Mouse (Mus musculus): ENCODE results near the gene Agrn.
"Not testable (repeated sequence)": the region's sequence is repeated elsewhere in the genome, so short reads cannot be mapped to it uniquely, and the experiment has no call there.

Gene Agrn

DNA sequence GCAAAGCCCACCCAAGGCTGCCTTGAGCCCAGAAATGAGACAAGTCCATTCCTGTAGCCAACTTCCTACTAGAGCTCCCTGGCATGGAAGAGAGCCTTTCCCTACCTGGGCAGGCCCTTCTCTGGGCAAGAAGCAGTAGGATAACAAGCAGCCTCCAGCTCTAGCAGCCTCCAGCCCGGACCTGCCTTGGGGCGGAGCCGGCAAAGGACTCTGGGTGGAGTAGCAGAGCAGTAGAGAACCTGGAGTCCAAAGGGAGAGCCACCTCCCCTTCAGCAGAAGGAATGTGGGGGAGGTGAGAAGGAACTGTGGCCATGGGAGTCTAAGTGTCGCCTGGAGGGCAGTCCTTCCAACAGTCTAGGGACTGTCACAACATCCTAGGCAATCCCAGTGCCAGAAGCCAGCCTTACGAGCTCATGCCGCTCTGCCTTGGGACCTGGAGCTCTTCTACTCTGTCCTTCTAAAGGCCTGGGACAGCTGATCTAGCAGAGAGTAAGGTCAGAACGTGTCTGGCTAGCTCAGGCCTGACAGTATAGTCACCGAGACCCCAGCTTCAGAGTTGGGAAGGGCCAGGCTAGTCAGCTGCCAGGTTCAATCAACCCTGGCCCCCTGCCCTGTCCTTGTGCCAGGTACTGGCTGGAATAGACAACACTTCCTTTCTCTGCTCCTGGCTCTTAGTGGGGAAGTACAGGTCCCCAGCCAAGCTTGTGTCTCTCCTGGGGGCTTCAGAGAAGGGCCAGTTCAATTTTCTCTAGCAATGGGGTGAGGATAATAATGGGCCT is 4.7 kb downstream of the Agrn start:
- H3K27me3 ChIP-seq (ENCODE audit: control insufficient read depth, insufficient read depth, low read length, poor library complexity, severe bottlenecking): no peaks in the 10 kb centered on the region; the same call in none of the 2 replicates
- no peaks in the 10 kb centered on the region for H3K36me3 ChIP-seq (ENCODE audit: control insufficient read depth, insufficient read depth, low read length, poor library complexity, severe bottlenecking)
- no peak for DNase-seq (ENCODE audit: low read depth, low spot score)

DNA sequence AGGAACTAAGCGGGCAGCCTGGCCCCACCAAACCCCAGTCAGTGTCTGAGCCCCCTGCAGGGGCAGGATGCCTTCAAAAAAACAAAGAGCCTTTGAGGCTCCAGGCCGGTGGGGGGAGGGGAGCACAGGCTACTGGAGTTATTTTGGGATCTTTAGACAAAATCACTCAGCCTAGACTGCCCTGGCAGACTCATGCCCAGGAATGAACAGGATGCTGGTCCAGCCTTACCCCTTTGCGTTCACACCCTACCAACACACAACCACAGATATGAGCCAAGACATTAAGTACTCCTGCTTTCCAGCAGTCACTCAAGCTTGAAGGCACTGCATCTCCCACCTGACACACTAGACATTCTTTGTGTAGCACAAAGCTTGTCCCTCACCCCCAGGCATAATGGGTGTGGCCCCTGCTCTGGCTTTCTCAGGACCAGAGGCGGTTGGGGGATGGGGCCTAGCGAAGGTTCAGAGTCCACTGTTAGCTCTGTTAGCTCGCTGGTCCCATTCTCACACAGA is 8.4 kb downstream of the Agrn start:
- DNase-seq (ENCODE audit: low read depth, low spot score): no peak

DNA sequence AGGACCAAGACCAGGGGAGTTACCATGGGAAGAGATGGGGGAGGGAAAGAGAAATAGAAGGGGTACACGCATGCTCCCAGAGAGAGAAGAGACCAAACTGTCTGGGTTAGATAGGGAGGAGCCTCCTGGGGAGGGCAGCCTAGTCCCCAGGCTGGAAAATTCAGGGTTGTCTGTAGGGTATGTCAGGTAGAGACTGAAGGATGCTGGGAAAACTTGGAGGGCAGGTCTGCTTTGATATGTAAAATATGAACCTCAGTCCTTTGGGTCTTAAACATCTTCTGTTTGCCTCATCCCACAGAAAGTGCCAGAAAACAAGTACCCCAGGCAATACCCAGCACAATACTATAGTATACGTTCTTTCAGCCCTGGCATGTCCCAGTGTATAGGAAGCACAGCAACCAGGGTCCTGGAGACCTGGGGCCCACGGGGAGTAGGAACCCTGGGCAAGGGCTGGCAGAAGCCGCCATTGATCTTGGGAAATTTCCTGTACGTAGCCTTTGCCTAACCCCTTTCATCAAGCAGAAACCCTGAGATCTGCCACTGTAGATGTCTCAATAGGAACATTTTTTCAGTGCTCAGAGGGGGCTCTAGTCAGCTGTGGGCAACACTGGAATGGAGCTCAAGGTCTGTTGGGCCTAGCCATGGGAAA is 9.0 kb downstream of the Agrn start:
- Histone ChIP-seq H3K27me3 (ENCODE audit: control insufficient read depth, insufficient read depth, low read length, poor library complexity, severe bottlenecking) (no peaks in the 10 kb centered on the region; the same call in 1 of the 2 replicates), H3K36me3 (ENCODE audit: control insufficient read depth, insufficient read depth, low read length, poor library complexity, severe bottlenecking) (no peaks in the 10 kb centered on the region)
- DNase-seq (ENCODE audit: low read depth, low spot score): no peak

More for the DNA sequence above, 8.4 kb downstream of the Agrn start:
- Histone ChIP-seq H3K36me3 (ENCODE audit: control insufficient read depth, insufficient read depth, low read length, poor library complexity, severe bottlenecking) (no peaks in the 10 kb centered on the region), H3K27me3 (ENCODE audit: control insufficient read depth, insufficient read depth, low read length, poor library complexity, severe bottlenecking) (no peaks in the 10 kb centered on the region; the same call in 1 of the 2 replicates)

DNA sequence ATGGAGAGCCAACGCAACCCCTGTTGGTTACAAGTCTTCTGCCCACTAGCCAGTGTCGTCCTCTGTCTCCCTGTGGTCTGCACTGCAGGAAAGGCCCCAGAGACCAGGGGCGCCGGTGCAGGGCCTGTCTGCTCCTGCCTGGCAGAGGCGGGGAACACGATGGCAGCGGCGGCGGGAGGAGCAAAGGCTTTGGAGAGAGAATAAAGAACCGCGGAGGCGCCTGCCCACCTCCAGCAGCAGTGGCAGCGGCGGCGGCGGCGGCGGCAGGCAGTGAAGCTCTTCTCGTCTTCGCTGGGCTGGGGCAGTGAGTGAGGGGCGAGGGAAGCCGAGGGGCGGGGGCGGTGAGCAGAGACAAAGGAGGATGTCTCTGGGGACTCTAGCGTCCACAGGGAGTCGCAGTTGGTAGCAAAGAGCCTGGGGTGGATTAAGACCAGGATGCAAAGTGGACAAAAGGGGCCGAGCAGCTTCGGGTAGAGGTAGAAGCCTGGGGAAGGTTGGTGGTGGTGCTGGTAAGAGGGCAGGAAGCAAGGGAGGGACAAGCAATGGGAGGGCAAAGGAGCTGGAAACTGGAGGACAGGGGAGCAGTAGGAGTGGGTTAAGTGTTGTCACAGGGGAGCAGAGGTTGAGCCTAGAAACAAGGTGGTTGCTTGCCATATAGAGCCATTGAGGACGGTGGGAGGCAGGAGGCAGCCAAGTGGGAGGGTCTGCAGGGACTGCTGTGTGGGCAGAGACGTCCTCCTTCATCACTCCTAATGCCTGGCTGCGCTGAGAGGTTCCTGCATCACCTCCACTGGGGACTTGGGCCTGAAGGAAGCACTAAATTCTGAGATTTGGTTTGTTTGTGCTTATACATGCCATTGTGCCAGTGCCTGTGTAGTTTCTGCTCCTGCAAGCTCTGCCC is 11.1 kb downstream of the Agrn start:
- Histone ChIP-seq H3K36me3 (ENCODE audit: control insufficient read depth, insufficient read depth, low read length, poor library complexity, severe bottlenecking) (no peaks in the 10 kb centered on the region), H3K27me3 (ENCODE audit: control insufficient read depth, insufficient read depth, low read length, poor library complexity, severe bottlenecking) (no peaks in the 10 kb centered on the region; the same call in 1 of the 2 replicates)
- DNase-seq (ENCODE audit: low read depth, low spot score): no peak

DNA sequence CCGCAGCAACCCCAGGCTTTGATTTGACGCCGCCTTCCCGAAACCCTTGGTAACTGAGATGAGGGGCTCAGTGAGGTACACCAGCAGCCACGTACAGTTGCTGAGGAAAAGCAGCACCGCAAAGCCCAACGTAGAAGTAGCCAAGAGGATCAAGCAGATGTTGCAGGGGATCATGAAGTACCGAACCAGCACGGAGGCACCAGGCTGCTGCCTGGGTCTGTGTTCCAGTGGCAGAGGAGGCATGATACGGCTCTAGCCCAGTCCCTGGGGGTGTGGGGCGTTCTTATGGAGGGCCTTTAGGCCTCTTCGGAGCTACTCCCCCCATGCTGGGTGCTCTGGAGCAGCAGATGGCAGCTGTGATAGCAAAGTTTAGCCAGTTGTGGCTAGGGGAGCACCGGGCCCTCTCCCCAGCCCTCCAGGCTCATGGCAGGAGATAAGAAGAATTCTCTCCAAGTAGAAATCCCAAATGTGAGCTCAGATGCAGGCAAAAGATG is 11.8 kb downstream of the Agrn start:
- Histone ChIP-seq H3K27me3 (ENCODE audit: control insufficient read depth, insufficient read depth, low read length, poor library complexity, severe bottlenecking) (no peaks in the 10 kb centered on the region; the same call in 1 of the 2 replicates), H3K36me3 (ENCODE audit: control insufficient read depth, insufficient read depth, low read length, poor library complexity, severe bottlenecking) (no peaks in the 10 kb centered on the region)
- no peak for DNase-seq (ENCODE audit: low read depth, low spot score)

DNA sequence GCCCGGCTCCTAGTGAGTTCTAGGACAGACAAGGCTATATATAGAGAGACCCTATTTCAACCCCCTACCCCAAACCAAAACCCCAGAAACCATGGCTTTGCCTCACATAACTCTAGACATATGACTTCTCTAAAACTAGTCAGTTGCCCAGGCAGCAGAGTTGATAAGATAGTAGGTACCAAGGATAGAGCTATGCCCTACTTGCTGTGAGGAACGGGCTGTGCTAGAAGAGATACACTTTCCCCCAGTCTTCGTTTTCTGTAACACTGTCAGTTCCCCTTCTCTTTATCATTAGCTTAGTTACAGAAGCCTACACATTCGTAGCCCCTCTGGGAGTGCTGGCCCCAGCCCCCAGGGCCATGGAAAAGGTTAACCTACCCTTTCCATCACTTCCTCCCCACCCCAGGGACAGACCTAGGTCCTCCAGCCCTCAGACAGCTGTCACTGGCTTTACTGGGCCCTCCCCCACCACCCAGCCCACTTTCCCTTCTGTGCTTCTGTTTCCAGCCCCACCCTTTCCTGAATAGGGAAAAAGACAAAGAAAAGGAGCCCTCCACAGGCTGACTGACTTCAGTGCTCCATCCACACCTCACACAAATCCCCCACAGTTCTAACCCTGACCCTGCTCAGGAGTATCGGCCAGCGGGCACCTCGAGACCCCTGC is 12.9 kb downstream of the Agrn start:
- Histone ChIP-seq H3K27me3 (ENCODE audit: control insufficient read depth, insufficient read depth, low read length, poor library complexity, severe bottlenecking) (no peaks in the 10 kb centered on the region; the same call in 1 of the 2 replicates), H3K36me3 (ENCODE audit: control insufficient read depth, insufficient read depth, low read length, poor library complexity, severe bottlenecking) (no peaks in the 10 kb centered on the region)
- DNase-seq (ENCODE audit: low read depth, low spot score): no peak

DNA sequence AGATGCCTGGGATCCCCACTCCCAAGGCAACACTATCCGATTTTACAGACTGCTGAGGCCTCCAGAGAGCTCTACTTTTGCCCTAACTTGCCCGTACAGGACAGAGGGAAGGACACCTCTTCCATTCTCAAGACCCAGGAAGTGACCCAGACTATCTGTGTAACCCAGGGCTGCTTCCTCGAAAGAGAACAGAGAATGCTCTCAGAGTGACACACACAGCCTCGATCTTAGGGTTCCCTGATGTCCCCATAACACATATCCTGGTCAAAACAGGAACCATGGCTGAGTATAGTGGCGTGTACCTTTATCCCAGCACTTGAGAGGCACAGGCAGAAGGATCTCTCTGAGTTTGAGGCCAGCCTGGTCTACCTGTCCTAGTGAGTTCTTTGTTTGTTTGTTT is 13.5 kb downstream of the Agrn start:
- no peaks in the 10 kb centered on the region for H3K36me3 ChIP-seq (ENCODE audit: control insufficient read depth, insufficient read depth, low read length, poor library complexity, severe bottlenecking)
- no peak for DNase-seq (ENCODE audit: low read depth, low spot score)
- H3K27me3 ChIP-seq (ENCODE audit: control insufficient read depth, insufficient read depth, low read length, poor library complexity, severe bottlenecking): no peaks in the 10 kb centered on the region; the same call in 1 of the 2 replicates

DNA sequence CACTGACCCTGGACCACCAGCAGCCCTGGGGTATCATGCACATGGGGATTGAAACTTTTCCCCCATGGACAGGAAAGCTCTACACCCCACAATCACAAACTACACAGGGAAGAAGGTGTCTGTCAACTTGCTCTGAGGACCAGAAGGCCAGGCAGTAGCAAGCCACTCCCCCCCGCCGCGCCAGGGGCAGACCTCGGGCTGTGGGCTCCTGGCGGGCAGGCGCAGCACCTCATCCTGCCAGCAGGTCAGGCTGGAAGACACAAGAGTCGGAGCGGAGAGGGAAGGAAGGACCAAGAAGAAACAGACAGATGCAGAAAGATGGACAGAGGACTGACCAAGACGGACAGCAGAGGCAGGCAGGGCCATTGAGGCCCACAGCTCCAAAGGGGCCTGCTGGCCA is 19.7 kb downstream of the Agrn start:
- Histone ChIP-seq H3K27me3 (ENCODE audit: control insufficient read depth, insufficient read depth, low read length, poor library complexity, severe bottlenecking) (no peaks in the 10 kb centered on the region), H3K36me3 (ENCODE audit: control insufficient read depth, insufficient read depth, low read length, poor library complexity, severe bottlenecking) (no peaks in the 10 kb centered on the region)
- no peak for DNase-seq (ENCODE audit: low read depth, low spot score)

DNA sequence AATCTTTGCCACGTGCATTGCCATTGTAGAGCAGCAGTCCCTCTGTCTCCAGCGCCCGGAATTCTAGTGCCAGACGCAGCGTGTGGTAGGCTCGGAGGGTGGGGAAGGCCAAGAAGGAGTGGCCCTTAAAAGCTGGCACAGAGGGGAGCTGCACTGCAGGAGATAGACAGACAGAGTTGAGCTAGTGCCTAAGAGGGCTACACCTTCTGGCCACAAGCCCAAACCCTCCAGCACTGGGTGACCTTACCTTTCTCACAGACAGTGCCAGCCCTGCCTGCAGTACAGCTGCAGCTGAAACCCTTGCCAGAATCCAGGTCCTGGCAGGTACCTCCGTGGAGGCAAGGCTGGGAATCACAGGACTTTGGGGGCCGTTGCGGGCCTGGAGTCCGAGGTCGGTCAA is 25.5 kb downstream of the Agrn start:
- Histone ChIP-seq H3K27me3 (ENCODE audit: control insufficient read depth, insufficient read depth, low read length, poor library complexity, severe bottlenecking) (no peaks in the 10 kb centered on the region), H3K36me3 (ENCODE audit: control insufficient read depth, insufficient read depth, low read length, poor library complexity, severe bottlenecking) (no peaks in the 10 kb centered on the region)
- no peak for DNase-seq (ENCODE audit: low read depth, low spot score)

DNA sequence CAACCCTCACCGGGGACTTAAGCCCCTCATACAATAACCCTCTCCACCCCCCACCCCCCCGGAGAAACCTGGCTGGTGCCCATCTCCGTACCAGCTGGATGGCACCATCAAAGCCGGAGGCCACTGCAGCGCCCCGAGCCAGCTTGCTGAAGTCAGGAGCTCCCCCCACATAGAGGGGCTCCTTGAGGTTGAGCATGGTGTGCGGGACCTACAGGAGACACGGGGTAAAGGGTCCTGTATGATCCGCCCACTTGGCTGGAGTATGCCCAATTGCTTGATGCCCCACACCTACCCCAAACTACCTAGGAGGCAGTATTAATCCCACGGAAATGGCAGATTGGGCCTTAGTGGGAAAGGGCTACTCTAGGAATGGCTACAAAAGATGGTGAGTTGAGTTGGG is 28.2 kb downstream of the Agrn start:
- Histone ChIP-seq H3K36me3 (ENCODE audit: control insufficient read depth, insufficient read depth, low read length, poor library complexity, severe bottlenecking) (no peaks in the 10 kb centered on the region), H3K27me3 (ENCODE audit: control insufficient read depth, insufficient read depth, low read length, poor library complexity, severe bottlenecking) (no peaks in the 10 kb centered on the region)
- DNase-seq (ENCODE audit: low read depth, low spot score): no peak

DNA sequence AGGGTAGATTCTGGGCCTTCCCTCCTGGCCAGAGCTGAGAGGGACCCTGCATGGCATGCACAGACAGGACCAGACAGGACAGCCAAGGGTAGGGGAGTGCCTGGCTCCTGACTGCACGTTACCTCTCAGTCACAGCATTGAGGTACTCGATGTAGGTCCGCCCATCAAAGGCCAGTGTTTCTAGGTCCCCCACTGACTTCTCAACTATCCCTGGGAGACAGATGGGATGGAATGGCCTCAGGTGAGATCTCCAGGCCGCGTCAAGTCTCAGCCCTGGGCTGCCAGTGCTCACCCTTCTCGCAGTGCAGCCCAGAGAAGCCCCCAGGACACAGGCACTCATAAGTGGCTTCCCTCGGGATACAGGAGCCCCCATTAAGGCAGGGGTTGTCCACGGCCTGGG is 28.7 kb downstream of the Agrn start:
- Histone ChIP-seq H3K27me3 (ENCODE audit: control insufficient read depth, insufficient read depth, low read length, poor library complexity, severe bottlenecking) (no peaks in the 10 kb centered on the region), H3K36me3 (ENCODE audit: control insufficient read depth, insufficient read depth, low read length, poor library complexity, severe bottlenecking) (no peaks in the 10 kb centered on the region)
- DNase-seq (ENCODE audit: low read depth, low spot score): no peak

DNA sequence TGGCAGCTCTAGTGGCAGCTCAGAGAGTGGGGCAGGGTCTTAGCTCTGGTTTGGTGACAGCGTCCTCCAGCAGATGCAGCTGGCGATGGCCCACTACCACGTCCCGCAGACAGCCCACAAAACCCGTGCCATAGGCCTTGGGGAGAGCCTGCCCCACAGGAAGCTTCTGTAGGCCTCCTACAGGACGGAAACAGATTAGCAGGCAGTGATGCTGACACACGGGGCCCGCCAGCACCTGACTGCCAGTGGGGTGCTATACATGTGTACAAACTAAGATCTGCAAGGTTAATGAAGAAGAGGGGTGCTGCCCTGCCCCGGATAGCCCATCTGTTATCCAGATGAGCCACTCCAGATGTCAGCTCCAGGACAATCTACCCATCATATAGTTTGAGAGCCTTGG is 30.8 kb downstream of the Agrn start:
- H3K36me3 ChIP-seq (ENCODE audit: control insufficient read depth, insufficient read depth, low read length, poor library complexity, severe bottlenecking): no peaks in the 10 kb centered on the region
- peak; percentile 29 for DNase-seq (ENCODE audit: low read depth, low spot score)
- no peaks in the 10 kb centered on the region for H3K27me3 ChIP-seq (ENCODE audit: control insufficient read depth, insufficient read depth, low read length, poor library complexity, severe bottlenecking)

DNA sequence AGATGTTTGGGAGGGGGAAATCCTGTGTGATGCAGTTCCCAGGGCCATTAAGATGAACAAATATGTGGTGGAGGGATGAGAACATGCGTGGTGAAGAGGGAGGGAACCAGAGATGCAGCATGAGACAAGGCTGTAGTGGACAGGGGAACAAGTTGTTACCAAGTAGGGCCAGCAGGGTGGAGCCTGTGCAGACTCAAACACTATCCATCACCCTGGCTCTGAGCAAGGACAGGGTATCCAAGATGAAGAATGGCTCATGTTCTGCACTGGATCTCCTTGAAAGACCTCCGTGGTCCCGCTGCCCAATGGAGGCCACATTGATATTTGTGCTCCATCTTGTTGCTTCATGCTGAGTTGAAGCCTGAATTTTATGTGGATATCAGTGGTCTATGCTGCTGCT is 42.5 kb downstream of the Agrn start:
- Histone ChIP-seq H3K36me3 (ENCODE audit: control insufficient read depth, insufficient read depth, low read length, poor library complexity, severe bottlenecking) (no peaks in the 10 kb centered on the region), H3K27me3 (ENCODE audit: control insufficient read depth, insufficient read depth, low read length, poor library complexity, severe bottlenecking) (no peaks in the 10 kb centered on the region)
- DNase-seq (ENCODE audit: low read depth, low spot score): no peak

DNA sequence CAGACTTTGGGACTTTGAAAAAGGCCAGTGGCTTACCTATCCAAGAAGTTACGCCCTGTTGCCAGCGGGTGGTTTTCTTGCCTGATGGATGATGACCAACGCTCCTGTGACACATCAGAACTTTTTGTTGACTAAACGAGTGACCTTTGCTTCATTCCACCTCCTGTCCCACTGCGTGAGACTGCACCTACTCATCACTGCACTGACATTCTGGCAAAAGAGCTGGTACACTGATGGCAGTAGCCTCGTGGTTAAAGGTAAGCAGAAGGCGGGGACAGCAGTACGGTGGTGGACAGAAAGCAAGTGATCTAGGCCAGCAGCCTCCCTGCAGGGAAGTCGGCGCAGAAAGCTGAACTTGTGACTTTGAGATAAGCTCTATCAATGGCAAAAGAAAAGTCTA is 46.4 kb downstream of the Agrn start:
- not testable (repeated sequence) for H3K27me3 ChIP-seq (ENCODE audit: control insufficient read depth, insufficient read depth, low read length, poor library complexity, severe bottlenecking); H3K36me3 ChIP-seq (ENCODE audit: control insufficient read depth, insufficient read depth, low read length, poor library complexity, severe bottlenecking); DNase-seq (ENCODE audit: low read depth, low spot score)

All from splenic B cell, adult 2 months (primary cell).